Comparison of ENCODE assay signal across 9 mouse cellular contexts in the genomic region with DNA sequence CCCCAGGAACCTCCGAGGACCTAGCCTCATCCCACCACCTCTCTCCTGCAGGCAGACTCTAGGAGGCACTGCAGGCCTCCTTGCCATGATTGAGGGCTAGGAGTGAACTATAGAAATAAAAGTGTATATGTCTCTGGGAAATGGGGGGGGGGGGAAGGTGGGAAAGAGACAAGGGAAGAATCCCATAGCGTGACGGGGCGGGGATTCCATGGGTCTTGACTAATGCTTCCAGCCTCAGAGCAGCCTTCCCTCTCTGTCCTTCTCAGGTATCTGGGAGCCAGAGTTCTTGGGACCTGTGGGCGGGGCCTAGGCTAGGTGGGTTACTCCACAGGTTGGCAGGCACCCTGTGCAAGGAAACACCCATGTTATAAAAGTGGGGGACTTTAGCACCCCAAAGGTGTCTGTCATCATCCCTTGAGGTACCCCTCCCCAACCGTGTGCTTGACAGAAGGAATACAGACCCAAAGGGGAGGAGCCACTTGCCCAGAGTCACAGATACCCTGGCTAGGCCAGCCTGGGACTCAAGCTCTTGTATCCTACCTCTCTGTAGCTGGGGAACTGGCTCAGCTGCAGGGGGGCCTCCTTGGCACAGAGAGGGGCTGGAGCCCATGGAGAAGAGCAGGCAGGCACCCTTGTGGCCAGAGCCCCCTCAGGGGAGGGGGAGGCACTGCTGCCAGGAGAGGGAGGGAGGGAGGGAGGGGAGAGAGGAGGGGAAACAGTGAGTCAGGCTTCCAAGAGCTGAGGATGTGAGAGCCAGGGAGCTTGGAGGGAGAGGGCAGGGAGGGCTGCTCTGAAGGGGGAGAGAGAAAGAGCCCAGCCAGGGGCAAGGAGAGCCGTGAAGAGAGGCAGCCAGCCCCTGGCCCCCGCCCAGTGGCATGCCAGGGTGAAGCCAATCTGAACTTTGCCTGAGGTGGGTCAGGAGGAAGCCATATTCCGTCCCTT. TPM values are rescaled to one million over a fixed set of nuclear protein-coding genes. Genes with fewer than 3 reads are reported as not detected.
DNase-seq lines count a peak whose midpoint lies in the region; ATAC-seq lines count a peak whose summit lies in the region.
"Had no signal": no experiment of that assay in that cellular context is flagged by ENCODE, and none has a peak within 500 bp of the region (broad histone marks: within the 10 kb centered on the region; RNA-seq: fewer than 3 reads in every experiment).

No protein-coding gene starts in this region.

- H3K27me3 ChIP-seq in embryonic facial prominence, embryonic 12.5 days, result no peaks in the 10 kb centered on the region
- no peaks in the 10 kb centered on the region for H3K27me3 ChIP-seq in intestine, embryonic 16.5 days (replicated peaks; ENCODE audit: control insufficient read depth, insufficient read depth, low read length)

- no peaks in the 10 kb centered on the region for H3K9me3 ChIP-seq in embryonic facial prominence, embryonic 12.5 days
- H3K9me3 ChIP-seq in intestine, embryonic 16.5 days (ENCODE audit: control insufficient read depth, low read length), result no peaks in the 10 kb centered on the region

- WGBS in embryonic facial prominence, embryonic 12.5 days, result 20% methylated on average over 9 of the region's 9 CpGs
- WGBS in intestine, embryonic 16.5 days, result 33% methylated on average over 9 of the region's 9 CpGs

- no peak for ATAC-seq in embryonic facial prominence, embryonic 12.5 days (ENCODE audit: insufficient number of reproducible peaks, insufficient read depth, low FRiP score, low TSS enrichment)
- 0 out of 2 replicates have a peak, but pooled peaks have one; percentile 3 for ATAC-seq in intestine, embryonic 16.5 days

- H3K36me3 ChIP-seq in embryonic facial prominence, embryonic 12.5 days, result 0 out of 2 replicates have a peak, but pooled peaks cover 5% of the 10 kb centered on the region
- no peaks in the 10 kb centered on the region for H3K36me3 ChIP-seq in intestine, embryonic 16.5 days (ENCODE audit: control insufficient read depth, insufficient read depth, low read length)

- DNase-seq in gastrocnemius, postnatal 10 days, result peak; percentile 36
- DNase-seq in gastrocnemius, postnatal 4 days (ENCODE audit: low spot score in 2 of 2), result no peak
- DNase-seq in 3T3-L1 (ENCODE audit: low read depth, low spot score), result peak; percentile 55
- peak; percentile 44 for DNase-seq in skeletal muscle tissue, adult 2 months (ENCODE audit: low read depth, low spot score)
- no peak for DNase-seq in embryo, embryonic 10 days (ENCODE audit: low spot score)
- no peak for DNase-seq in c-Kit-positive CD71-positive TER-119-positive erythroid progenitor cells, embryonic 14.5 days (ENCODE audit: low spot score)

- peaks cover 81% of the 10 kb centered on the region for H3K4me1 ChIP-seq in embryonic facial prominence, embryonic 12.5 days
- peaks cover 60% of the 10 kb centered on the region for H3K4me1 ChIP-seq in intestine, embryonic 16.5 days (ENCODE audit: control insufficient read depth, insufficient read depth, low read length)

- no peak overlapping the region for H3K4me3 ChIP-seq in embryonic facial prominence, embryonic 12.5 days
- H3K4me3 ChIP-seq in intestine, embryonic 16.5 days (ENCODE audit: low read length), result peak overlapping the region; percentile 15; the same call in 1 of the 2 replicates

- peak overlapping the region; percentile 64 for H3K27ac ChIP-seq in embryonic facial prominence, embryonic 12.5 days
- H3K27ac ChIP-seq in intestine, embryonic 16.5 days (ENCODE audit: low read length), result peak overlapping the region; percentile 55

- no peak overlapping the region for H3K9ac ChIP-seq in embryonic facial prominence, embryonic 12.5 days
- H3K9ac ChIP-seq in intestine, embryonic 16.5 days (ENCODE audit: low read depth, low read length), result peak overlapping the region; percentile 50

- H3K4me2 ChIP-seq in embryonic facial prominence, embryonic 12.5 days (replicated peaks), result peak overlapping the region; percentile 14
- H3K4me2 ChIP-seq in intestine, embryonic 16.5 days (ENCODE audit: low read depth, low read length), result peak overlapping the region; percentile 20; the same call in 1 of the 2 replicates

RNA-seq across cellular contexts. Expression of gene Ahdc1, which starts 4.9 kb away (rescaled TPM):
- total RNA-seq in gastrocnemius, postnatal 10 days (2021), result 10 to 100 TPM; 58.2 to 82.8 TPM
- 100 to 1,000 TPM; 107 to 112 TPM for total RNA-seq in gastrocnemius, postnatal 4 days (2021)
- polyA plus RNA-seq in embryonic facial prominence, embryonic 12.5 days (2016; fragmentation: Nextera tagmentation; extraction: Ambion mirVana), result 12.7 and 14.6 TPM in 2 replicates
- polyA plus RNA-seq in intestine, embryonic 16.5 days (2015; fragmentation: Nextera tagmentation; extraction: Ambion mirVana), result 5.3 and 5.7 TPM in 2 replicates

RNA-seq across cellular contexts. Expression of gene Fgr, which starts 42.1 kb away (rescaled TPM):
- under 1 TPM; 0.09 to 0.54 TPM for total RNA-seq in gastrocnemius, postnatal 10 days (2021)
- total RNA-seq in gastrocnemius, postnatal 4 days (2021), result under 1 TPM; 0.47 to 0.78 TPM
- 0.29 and 0.39 TPM in 2 replicates for polyA plus RNA-seq in embryonic facial prominence, embryonic 12.5 days (2016; fragmentation: Nextera tagmentation; extraction: Ambion mirVana)
- polyA plus RNA-seq in intestine, embryonic 16.5 days (2015; fragmentation: Nextera tagmentation; extraction: Ambion mirVana), result 3.1 and 3.5 TPM in 2 replicates
- total RNA-seq: MEL had no signal

Comparison
In these comparisons a context has a peak if more than half of its experiments do, and no peak if none do; other contexts are left out.
1. DNase-seq: peak in gastrocnemius, postnatal 10 days (single experiment), 3T3-L1 (single experiment) and skeletal muscle tissue, adult 2 months (single experiment); none in gastrocnemius, postnatal 4 days (0 of 2), embryo, embryonic 10 days (single experiment) and c-Kit-positive CD71-positive TER-119-positive erythroid progenitor cells, embryonic 14.5 days (single experiment).